Mouse (Mus musculus) gastrocnemius, adult 2 months (tissue): ENCODE data around the gene Gm47289. TPM values are rescaled to one million over a fixed set of nuclear protein-coding genes. Genes with fewer than 3 reads are reported as not detected.

Experiments
- DNase-seq: peaks from one replicate; pipeline ENCODE4 v3.0.0; 2022
- H3K27ac ChIP-seq: fragments of 200-600 bp; 2 replicates; pipeline ENCODE4 v1.8.1; 2022; ENCODE audit warnings: mild to moderate bottlenecking
- H3K4me3 ChIP-seq: fragments of 200-600 bp; 2 replicates; pipeline ENCODE4 v1.8.1; 2022; ENCODE audit warnings: mild to moderate bottlenecking, moderate library complexity
- CTCF ChIP-seq: fragments of 200-600 bp; IDR thresholded peaks from 2 replicates; pipeline ENCODE4 v1.8.1; 2022; ENCODE audit warnings: antibody characterized with exemption, mild to moderate bottlenecking, moderate library complexity
- intact Hi-C: fragments of 180-260 bp; cut with DNase I; formaldehyde crosslinking; loops from one replicate; pipeline ENCODE4 v1.15.1; 2025
- long read RNA-seq, 2 experiments: library from polyadenylated mRNA; stranded (forward); transcript quantifications; one replicate each; pipeline ENCODE4 v2.0.0; 2021
- total RNA-seq, 2 experiments: library from RNA; stranded (reverse); gene quantifications; 2 replicates each; pipeline ENCODE4 v1.2.3; 2021

Gm47289 gene
- total RNA-seq = not detected
- long read RNA-seq, experiment 1 = 0 reads
- long read RNA-seq, experiment 2 = 0 reads

GRCm38 (mm10) chr9:119158861-119159260 lies at the start of gene Gm47289:
Gene Gm47289, plus strand, starts transcription at chr9:119159161.
- no peak for DNase-seq
- no peak within 1 kb of the TSS for H3K27ac ChIP-seq
- intact Hi-C loops = loop anchor here (5.0 to 10.0 kb wide), 3 partner anchors 33 to 193 kb away; no protein-coding TSS in a partner anchor
- H3K4me3 ChIP-seq = no peak within 1 kb of the TSS
- TF ChIP-seq CTCF = no peak

GRCm38 (mm10) chr9:119109685-119110353 lies 49.1 kb upstream of the Gm47289 start:
- TF ChIP-seq CTCF = no peak
- no peak for DNase-seq
- intact Hi-C loops = loop anchor here (5.0 kb wide), 1 partner anchor 242 kb away; no protein-coding TSS in a partner anchor
- H3K27ac ChIP-seq = no peak overlapping the region
- no peak overlapping the region for H3K4me3 ChIP-seq

GRCm38 (mm10) chr9:119110640-119111039 lies 48.3 kb upstream of the Gm47289 start:
- H3K27ac ChIP-seq = peak overlapping the region; percentile 84
- intact Hi-C loops = no loop called here
- TF ChIP-seq CTCF = no peak
- DNase-seq = peak; percentile 84
- no peak overlapping the region for H3K4me3 ChIP-seq

- Histone ChIP-seq H3K27ac (no peak overlapping the region), H3K4me3 (no peak overlapping the region)
- intact Hi-C loops = no loop called here
- no peak for DNase-seq
- no peak for TF ChIP-seq CTCF
Measured at GRCm38 (mm10) chr9:119114911-119115310, 44.0 kb upstream of the Gm47289 start.

- intact Hi-C loops = no loop called here
Measured at GRCm38 (mm10) chr9:119119409-119120167, 39.4 kb upstream of the Gm47289 start.

GRCm38 (mm10) chr9:119120168-119120560 lies 38.8 kb upstream of the Gm47289 start:
- no peak for DNase-seq
- intact Hi-C loops = no loop called here
- no peak overlapping the region for H3K4me3 ChIP-seq
- H3K27ac ChIP-seq = no peak overlapping the region
- no peak for TF ChIP-seq CTCF

More at GRCm38 (mm10) chr9:119119409-119120167, 39.4 kb upstream of the Gm47289 start:
- Histone ChIP-seq H3K27ac (no peak overlapping the region), H3K4me3 (no peak overlapping the region)
- no peak for TF ChIP-seq CTCF
- no peak for DNase-seq

- intact Hi-C loops = no loop called here
- no peak for TF ChIP-seq CTCF
- Histone ChIP-seq H3K4me3 (no peak overlapping the region), H3K27ac (no peak overlapping the region)
- DNase-seq = no peak
Measured at GRCm38 (mm10) chr9:119122596-119123369, 36.2 kb upstream of the Gm47289 start.

- intact Hi-C loops = no loop called here
- no peak for DNase-seq
- Histone ChIP-seq H3K4me3 (no peak overlapping the region), H3K27ac (no peak overlapping the region)
- peak; percentile 28; the same call in 1 of the 2 replicates for TF ChIP-seq CTCF
Measured at GRCm38 (mm10) chr9:119128436-119129181, 30.4 kb upstream of the Gm47289 start.

- Histone ChIP-seq H3K27ac (no peak overlapping the region), H3K4me3 (no peak overlapping the region)
- no peak for TF ChIP-seq CTCF
- intact Hi-C loops = no loop called here
- no peak for DNase-seq
Measured at GRCm38 (mm10) chr9:119130692-119131091, 28.3 kb upstream of the Gm47289 start.

- H3K27ac ChIP-seq = no peak overlapping the region
- TF ChIP-seq CTCF = no peak
- no peak overlapping the region for H3K4me3 ChIP-seq
- DNase-seq = no peak
- intact Hi-C loops = no loop called here
Measured at GRCm38 (mm10) chr9:119138836-119139235, 20.1 kb upstream of the Gm47289 start.

GRCm38 (mm10) chr9:119142066-119142465 lies 16.9 kb upstream of the Gm47289 start:
- no peak for DNase-seq
- intact Hi-C loops = no loop called here
- no peak overlapping the region for H3K27ac ChIP-seq
- no peak for TF ChIP-seq CTCF
- H3K4me3 ChIP-seq = no peak overlapping the region

- intact Hi-C loops = no loop called here
- Histone ChIP-seq H3K4me3 (no peak overlapping the region), H3K27ac (no peak overlapping the region)
- TF ChIP-seq CTCF = no peak; the same call in 1 of the 2 replicates
- no peak for DNase-seq
Measured at GRCm38 (mm10) chr9:119143372-119143771, 15.6 kb upstream of the Gm47289 start.
